18 mouse cellular contexts compared by ENCODE assay signal in genomic region chr2:9852851-9853576, GRCm38 (mm10). TPM values are rescaled to one million over a fixed set of nuclear protein-coding genes. Genes with fewer than 3 reads are reported as not detected.
DNase-seq lines count a peak whose midpoint lies in the region; ATAC-seq lines count a peak whose summit lies in the region.
"Had no signal": no experiment of that assay in that cellular context is flagged by ENCODE, and none has a peak within 500 bp of the region (broad histone marks: within the 10 kb centered on the region; RNA-seq: fewer than 3 reads in every experiment).

No protein-coding gene starts in this region.

- DNase-seq in intestine, embryonic 14.5 days (ENCODE audit: low spot score), result no peak
- peak; percentile 18 for DNase-seq in neural tube, embryonic 11.5 days (ENCODE audit: low spot score)
- DNase-seq in neural tube, embryonic 10.5 days (ENCODE audit: extremely low spot score, low spot score), result no peak
- no peak for DNase-seq in left cerebral cortex, adult 9 months (ENCODE audit: low spot score in 2 of 2)
- DNase-seq: cerebellum, adult 11 months; kidney, postnatal 4 days; lung, postnatal 10 days; right cerebral cortex, postnatal 25 days had no signal

- H3K4me2 ChIP-seq in intestine, embryonic 14.5 days (ENCODE audit: low read length), result peak overlapping the region; percentile 18; the same call in 1 of the 2 replicates
- H3K4me2 ChIP-seq in intestine, embryonic 16.5 days (ENCODE audit: low read depth, low read length), result no peak overlapping the region
- 0 out of 2 replicates have a peak overlapping the region, but pooled peaks have one; percentile 16 for H3K4me2 ChIP-seq in neural tube, embryonic 11.5 days (ENCODE audit: low read depth)
- peak overlapping the region; percentile 19; the same call in 1 of the 2 replicates for H3K4me2 ChIP-seq in midbrain, embryonic 12.5 days (replicated peaks)
- H3K4me2 ChIP-seq in stomach, embryonic 16.5 days (ENCODE audit: low read depth, low read length), result 0 out of 2 replicates have a peak overlapping the region, but pooled peaks have one; percentile 9
- H3K4me2 ChIP-seq: heart, embryonic 15.5 days; limb, embryonic 15.5 days had no signal

- no peak overlapping the region for H3K27ac ChIP-seq in intestine, embryonic 14.5 days (ENCODE audit: low read depth)
- no peak overlapping the region for H3K27ac ChIP-seq in intestine, embryonic 16.5 days (ENCODE audit: low read length)
- H3K27ac ChIP-seq in neural tube, embryonic 11.5 days (ENCODE audit: low read depth, low read length), result no peak overlapping the region
- H3K27ac ChIP-seq in midbrain, embryonic 12.5 days (replicated peaks), result 0 out of 2 replicates have a peak overlapping the region, but pooled peaks have one; percentile 6
- no peak overlapping the region for H3K27ac ChIP-seq in stomach, embryonic 16.5 days (ENCODE audit: low read length)
- H3K27ac ChIP-seq: heart, embryonic 15.5 days; limb, embryonic 15.5 days had no signal

- no peak overlapping the region for H3K9ac ChIP-seq in intestine, embryonic 14.5 days (ENCODE audit: low read length)
- H3K9ac ChIP-seq in intestine, embryonic 16.5 days (ENCODE audit: low read depth, low read length), result no peak overlapping the region
- no peak overlapping the region for H3K9ac ChIP-seq in neural tube, embryonic 11.5 days (ENCODE audit: low read length)
- no peak overlapping the region for H3K9ac ChIP-seq in midbrain, embryonic 12.5 days (replicated peaks)
- no peak overlapping the region for H3K9ac ChIP-seq in stomach, embryonic 16.5 days (ENCODE audit: low read length)
- H3K9ac ChIP-seq: heart, embryonic 15.5 days; limb, embryonic 15.5 days had no signal

- H3K9me3 ChIP-seq in intestine, embryonic 14.5 days (ENCODE audit: control insufficient read depth, low read length), result no peaks in the 10 kb centered on the region
- H3K9me3 ChIP-seq in intestine, embryonic 16.5 days (ENCODE audit: control insufficient read depth, low read length), result no peaks in the 10 kb centered on the region
- H3K9me3 ChIP-seq in neural tube, embryonic 11.5 days (ENCODE audit: control insufficient read depth, low read length), result no peaks in the 10 kb centered on the region
- no peaks in the 10 kb centered on the region for H3K9me3 ChIP-seq in midbrain, embryonic 12.5 days
- H3K9me3 ChIP-seq in stomach, embryonic 16.5 days (replicated peaks; ENCODE audit: control insufficient read depth, low read length), result no peaks in the 10 kb centered on the region
- H3K9me3 ChIP-seq: heart, embryonic 15.5 days; limb, embryonic 15.5 days had no signal

- 0 out of 2 replicates have a peak, but pooled peaks cover 3% of the 10 kb centered on the region for H3K4me1 ChIP-seq in intestine, embryonic 14.5 days (replicated peaks; ENCODE audit: control insufficient read depth, insufficient read depth, low read length)
- H3K4me1 ChIP-seq in intestine, embryonic 16.5 days (ENCODE audit: control insufficient read depth, insufficient read depth, low read length), result no peaks in the 10 kb centered on the region
- peaks cover 7% of the 10 kb centered on the region; the same call in 1 of the 2 replicates for H3K4me1 ChIP-seq in neural tube, embryonic 11.5 days (ENCODE audit: control insufficient read depth, insufficient read depth, low read length)
- peaks cover 7% of the 10 kb centered on the region for H3K4me1 ChIP-seq in midbrain, embryonic 12.5 days
- 0 out of 2 replicates have a peak, but pooled peaks cover 3% of the 10 kb centered on the region for H3K4me1 ChIP-seq in stomach, embryonic 16.5 days (ENCODE audit: control insufficient read depth, insufficient read depth, low read length)
- H3K4me1 ChIP-seq: heart, embryonic 15.5 days; limb, embryonic 15.5 days had no signal

- H3K4me3 ChIP-seq in intestine, embryonic 14.5 days (ENCODE audit: low read depth, low read length), result no peak overlapping the region
- H3K4me3 ChIP-seq in intestine, embryonic 16.5 days (ENCODE audit: low read length), result no peak overlapping the region
- no peak overlapping the region for H3K4me3 ChIP-seq in neural tube, embryonic 11.5 days (ENCODE audit: low read depth, low read length)
- H3K4me3 ChIP-seq in midbrain, embryonic 12.5 days, result no peak overlapping the region
- no peak overlapping the region for H3K4me3 ChIP-seq in stomach, embryonic 16.5 days (replicated peaks; ENCODE audit: low read length)
- H3K4me3 ChIP-seq: heart, embryonic 15.5 days; limb, embryonic 15.5 days had no signal

- 21% methylated on average over 13 of the region's 13 CpGs for WGBS in intestine, embryonic 14.5 days
- 32% methylated on average over 13 of the region's 13 CpGs for WGBS in intestine, embryonic 16.5 days
- WGBS in neural tube, embryonic 11.5 days, result 19% methylated on average over 13 of the region's 13 CpGs
- 39% methylated on average over 13 of the region's 13 CpGs for WGBS in midbrain, embryonic 12.5 days
- 29% methylated on average over 13 of the region's 13 CpGs for WGBS in stomach, embryonic 16.5 days

- H3K36me3 ChIP-seq in intestine, embryonic 14.5 days (ENCODE audit: control insufficient read depth, insufficient read depth, low read length), result no peaks in the 10 kb centered on the region
- H3K36me3 ChIP-seq in intestine, embryonic 16.5 days (ENCODE audit: control insufficient read depth, insufficient read depth, low read length), result no peaks in the 10 kb centered on the region
- H3K36me3 ChIP-seq in neural tube, embryonic 11.5 days (ENCODE audit: control insufficient read depth, insufficient read depth, low read length), result no peaks in the 10 kb centered on the region
- no peaks in the 10 kb centered on the region for H3K36me3 ChIP-seq in midbrain, embryonic 12.5 days
- no peaks in the 10 kb centered on the region for H3K36me3 ChIP-seq in stomach, embryonic 16.5 days (ENCODE audit: control insufficient read depth, insufficient read depth, low read length)
- H3K36me3 ChIP-seq: heart, embryonic 15.5 days; limb, embryonic 15.5 days had no signal

- no peaks in the 10 kb centered on the region for H3K27me3 ChIP-seq in intestine, embryonic 14.5 days (replicated peaks; ENCODE audit: control insufficient read depth, insufficient read depth, low read length)
- H3K27me3 ChIP-seq in intestine, embryonic 16.5 days (replicated peaks; ENCODE audit: control insufficient read depth, insufficient read depth, low read length), result no peaks in the 10 kb centered on the region
- no peaks in the 10 kb centered on the region for H3K27me3 ChIP-seq in neural tube, embryonic 11.5 days (ENCODE audit: control insufficient read depth, insufficient read depth, low read length)
- peaks cover 8% of the 10 kb centered on the region for H3K27me3 ChIP-seq in midbrain, embryonic 12.5 days
- no peaks in the 10 kb centered on the region for H3K27me3 ChIP-seq in stomach, embryonic 16.5 days (ENCODE audit: control insufficient read depth, insufficient read depth, low read length)
- H3K27me3 ChIP-seq: heart, embryonic 15.5 days; limb, embryonic 15.5 days had no signal

- ATAC-seq in intestine, embryonic 14.5 days (replicated peaks; ENCODE audit: low FRiP score, low TSS enrichment, low read depth), result no peak
- no peak for ATAC-seq in intestine, embryonic 16.5 days
- peak; percentile 58 for ATAC-seq in neural tube, embryonic 11.5 days (ENCODE audit: insufficient read depth, low FRiP score, low TSS enrichment)
- peak; percentile 70 for ATAC-seq in midbrain, embryonic 12.5 days (ENCODE audit: low FRiP score, low read depth)
- no peak for ATAC-seq in stomach, embryonic 16.5 days (ENCODE audit: insufficient read depth, low FRiP score)
- ATAC-seq in erythroid progenitor cell, adult 5-6 weeks (replicated peaks; ENCODE audit: low FRiP score, poor library complexity, severe bottlenecking), result no peak
- ATAC-seq: inflammation-experienced regulatory T-cells, adult 6 months had no signal

RNA-seq across cellular contexts. Expression of gene 4930412O13Rik, which starts 28.0 kb away (rescaled TPM):
- not detected in 2 replicates for polyA plus RNA-seq in intestine, embryonic 14.5 days (2014; fragmentation: Nextera tagmentation; extraction: Ambion mirVana)
- not detected in 2 replicates for polyA plus RNA-seq in intestine, embryonic 16.5 days (2015; fragmentation: Nextera tagmentation; extraction: Ambion mirVana)
- 0.41 TPM in 1 of 2 replicates, not detected in the other for polyA plus RNA-seq in neural tube, embryonic 11.5 days (2014; fragmentation: Nextera tagmentation; extraction: Ambion mirVana)
- polyA plus RNA-seq in midbrain, embryonic 12.5 days (2016; fragmentation: Nextera tagmentation; extraction: Ambion mirVana), result 3.0 and 5.3 TPM in 2 replicates
- not detected in 2 replicates for polyA plus RNA-seq in stomach, embryonic 16.5 days (2015; fragmentation: Nextera tagmentation; extraction: Ambion mirVana)
- total RNA-seq in erythroid progenitor cell, adult 5-6 weeks (2015; ENCODE audit: low replicate concordance), result not detected in 2 replicates
- not detected in 2 replicates for total RNA-seq in erythroid progenitor cell, adult 5-6 weeks (2017; ENCODE audit: low replicate concordance)
- total RNA-seq: granulocyte monocyte progenitor cell, adult 5-6 weeks; left cerebral cortex, adult 18-20 months; monocyte, adult 5-6 weeks had no signal
- polyA plus RNA-seq: inflammation-experienced regulatory T-cells, adult 6 months; limb, embryonic 15.5 days had no signal

RNA-seq across cellular contexts. Expression of gene 9230102O04Rik, which starts 36.3 kb away (rescaled TPM):
- not detected in 2 replicates for polyA plus RNA-seq in intestine, embryonic 14.5 days (2014; fragmentation: Nextera tagmentation; extraction: Ambion mirVana)
- polyA plus RNA-seq in intestine, embryonic 16.5 days (2015; fragmentation: Nextera tagmentation; extraction: Ambion mirVana), result not detected in 2 replicates
- not detected in 2 replicates for polyA plus RNA-seq in neural tube, embryonic 11.5 days (2014; fragmentation: Nextera tagmentation; extraction: Ambion mirVana)
- 3.0 and 3.5 TPM in 2 replicates for polyA plus RNA-seq in midbrain, embryonic 12.5 days (2016; fragmentation: Nextera tagmentation; extraction: Ambion mirVana)
- not detected in 2 replicates for polyA plus RNA-seq in stomach, embryonic 16.5 days (2015; fragmentation: Nextera tagmentation; extraction: Ambion mirVana)
- not detected in 2 replicates for total RNA-seq in erythroid progenitor cell, adult 5-6 weeks (2015; ENCODE audit: low replicate concordance)
- not detected in 2 replicates for total RNA-seq in erythroid progenitor cell, adult 5-6 weeks (2017; ENCODE audit: low replicate concordance)
- total RNA-seq: granulocyte monocyte progenitor cell, adult 5-6 weeks; left cerebral cortex, adult 18-20 months; monocyte, adult 5-6 weeks had no signal
- polyA plus RNA-seq: heart, embryonic 15.5 days; limb, embryonic 15.5 days had no signal

RNA-seq across cellular contexts. Expression of gene Gata3, which starts 36.8 kb away (rescaled TPM):
- 0.85 and 1.8 TPM in 2 replicates for polyA plus RNA-seq in intestine, embryonic 14.5 days (2014; fragmentation: Nextera tagmentation; extraction: Ambion mirVana)
- 2.0 and 2.1 TPM in 2 replicates for polyA plus RNA-seq in intestine, embryonic 16.5 days (2015; fragmentation: Nextera tagmentation; extraction: Ambion mirVana)
- polyA plus RNA-seq in neural tube, embryonic 11.5 days (2014; fragmentation: Nextera tagmentation; extraction: Ambion mirVana), result 8.6 and 9.1 TPM in 2 replicates
- 77.4 and 84.2 TPM in 2 replicates for polyA plus RNA-seq in midbrain, embryonic 12.5 days (2016; fragmentation: Nextera tagmentation; extraction: Ambion mirVana)
- 3.2 and 3.6 TPM in 2 replicates for polyA plus RNA-seq in stomach, embryonic 16.5 days (2015; fragmentation: Nextera tagmentation; extraction: Ambion mirVana)
- total RNA-seq in erythroid progenitor cell, adult 5-6 weeks (2015; ENCODE audit: low replicate concordance), result 3.6 and 28.5 TPM in 2 replicates
- total RNA-seq in erythroid progenitor cell, adult 5-6 weeks (2017; ENCODE audit: low replicate concordance), result 0.08 TPM in 1 of 2 replicates, not detected in the other
- total RNA-seq: granulocyte monocyte progenitor cell, adult 5-6 weeks; left cerebral cortex, adult 18-20 months had no signal

Comparison
In these comparisons a context has a peak if more than half of its experiments do, and no peak if none do; other contexts are left out.
1. ATAC-seq: peak in neural tube, embryonic 11.5 days (single experiment) and midbrain, embryonic 12.5 days (single experiment); none in intestine, embryonic 14.5 days (single experiment), intestine, embryonic 16.5 days (single experiment), stomach, embryonic 16.5 days (single experiment) and erythroid progenitor cell, adult 5-6 weeks (single experiment).